Mouse (Mus musculus) testis, adult 2 months (tissue): ENCODE measurements around the gene Axdnd1.

ENCODE experiments used
- CTCF ChIP-seq: fragments of 200-500 bp; IDR thresholded peaks from 2 replicates; pipeline ENCODE4 v1.5.1; 2012; ENCODE audit warnings: low read depth, mild to moderate bottlenecking, inconsistent platforms, low read length, moderate library complexity; ENCODE audit not compliant: control insufficient read depth, insufficient read depth, insufficient replicate concordance
- POLR2A ChIP-seq: fragments of 200-500 bp; IDR thresholded peaks from 2 replicates; pipeline ENCODE4 v1.6.1; 2012; ENCODE audit warnings: low read depth, mild to moderate bottlenecking, inconsistent platforms, low read length, moderate library complexity; ENCODE audit not compliant: control insufficient read depth

GRCm38 (mm10) chr1:156386880-156387279 lies 34.1 kb downstream of the Axdnd1 start:
- TF ChIP-seq CTCF (no peak), POLR2A (no peak)
